Mouse (Mus musculus) right cerebral cortex, postnatal 4 days (tissue): ENCODE results near the gene Olfr1062.
"Not testable (repeated sequence)": the region's sequence is repeated elsewhere in the genome, so short reads cannot be mapped to it uniquely, and the experiment has no call there.

Experiments
- DNase-seq: peaks from one replicate; pipeline ENCODE4 v3.0.0-alpha.2; 2022

Gene Olfr1062

GRCm38 (mm10) chr2:86426649-86427048 is at the start of gene Olfr1062:
Gene Olfr1062 (minus strand): TSS chr2:86426749.
- DNase-seq = not testable (repeated sequence)

GRCm38 (mm10) chr2:86464442-86465109 is 38.0 kb upstream of the Olfr1062 start:
- DNase-seq = peak; percentile 55

GRCm38 (mm10) chr2:86460434-86460833 is 33.9 kb upstream of the Olfr1062 start:
- DNase-seq = no peak

- DNase-seq = no peak
Observed at GRCm38 (mm10) chr2:86456169-86456568, 29.6 kb upstream of the Olfr1062 start, which contains the start of gene Olfr1066. Gene Olfr1066 (minus strand): TSS chr2:86456269.

- not testable (repeated sequence) for DNase-seq
Observed at GRCm38 (mm10) chr2:86450491-86450890, 23.9 kb upstream of the Olfr1062 start, which contains the start of gene Olfr1065. Gene Olfr1065 (minus strand): TSS chr2:86450591.

GRCm38 (mm10) chr2:86442101-86442500 is 15.6 kb upstream of the Olfr1062 start:
- not testable (repeated sequence) for DNase-seq

- not testable (repeated sequence) for DNase-seq
Observed at GRCm38 (mm10) chr2:86428511-86428910, 2.0 kb upstream of the Olfr1062 start.

- DNase-seq = no peak
Observed at GRCm38 (mm10) chr2:86413950-86414349, 12.6 kb downstream of the Olfr1062 start, which contains the start of gene Olfr1061. Gene Olfr1061 (minus strand): TSS chr2:86414050.

- DNase-seq = no peak
Observed at GRCm38 (mm10) chr2:86395114-86395513, 31.4 kb downstream of the Olfr1062 start.

- DNase-seq = not testable (repeated sequence)
Observed at GRCm38 (mm10) chr2:86388461-86388860, 38.1 kb downstream of the Olfr1062 start, which contains the start of gene Olfr1058. Gene Olfr1058 (minus strand): TSS chr2:86388561.

- DNase-seq = no peak
Observed at GRCm38 (mm10) chr2:86378293-86378692, 48.3 kb downstream of the Olfr1062 start, which contains the start of gene Olfr1057. Gene Olfr1057 (minus strand): TSS chr2:86378393.
